Mouse (Mus musculus): ENCODE results near the gene 9130230L23Rik.

The 9130230L23Rik gene

GRCm38 (mm10) chr5:66004134-66004925 is at the start of gene 9130230L23Rik:
Gene 9130230L23Rik (minus strand): TSS chr5:66004285.
- no peak for DNase-seq

- no peak for DNase-seq
Measured at GRCm38 (mm10) chr5:66052777-66053548, 48.9 kb upstream of the 9130230L23Rik start.

DNA sequence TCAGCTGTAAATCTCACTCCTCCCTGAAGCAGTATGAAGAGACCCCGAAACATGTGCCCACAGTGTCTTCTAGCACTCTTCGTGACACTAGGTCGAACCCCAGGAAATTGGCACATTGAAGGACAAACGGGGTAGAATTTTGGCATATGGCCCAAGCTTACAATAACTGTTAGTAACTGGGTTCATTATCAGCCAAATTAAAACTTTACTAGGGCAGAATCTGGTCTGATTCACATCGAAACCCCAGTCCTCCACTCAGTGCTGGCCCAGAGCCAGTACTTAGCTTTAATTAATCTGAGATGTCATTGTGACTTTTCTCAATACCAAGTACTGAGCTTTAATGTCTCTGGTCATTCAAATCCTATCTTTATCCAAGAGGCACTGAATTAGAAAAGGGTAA is 46.8 kb upstream of the 9130230L23Rik start:
- no peak for DNase-seq

DNA sequence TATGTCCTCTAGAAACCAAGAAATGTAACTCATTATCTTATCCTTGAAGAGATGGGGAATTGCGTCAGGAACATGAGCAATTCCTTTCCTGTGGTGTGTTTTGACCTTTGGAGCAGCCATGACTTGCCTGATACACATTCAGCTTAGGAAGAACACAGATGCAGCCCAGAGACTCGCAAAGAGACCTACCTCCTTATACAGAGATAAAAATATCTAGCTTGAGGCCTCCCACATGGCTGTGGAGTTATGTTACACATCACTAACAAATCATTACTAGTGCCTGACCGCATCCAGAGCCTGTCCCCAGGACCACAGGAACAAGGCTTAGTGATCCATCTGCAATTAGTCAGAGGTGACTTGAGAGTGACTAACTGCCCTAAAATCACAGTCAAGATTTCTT is 42.3 kb upstream of the 9130230L23Rik start:
- DNase-seq: no peak

GRCm38 (mm10) chr5:66043897-66044296 is 39.8 kb upstream of the 9130230L23Rik start:
- no peak for DNase-seq

DNA sequence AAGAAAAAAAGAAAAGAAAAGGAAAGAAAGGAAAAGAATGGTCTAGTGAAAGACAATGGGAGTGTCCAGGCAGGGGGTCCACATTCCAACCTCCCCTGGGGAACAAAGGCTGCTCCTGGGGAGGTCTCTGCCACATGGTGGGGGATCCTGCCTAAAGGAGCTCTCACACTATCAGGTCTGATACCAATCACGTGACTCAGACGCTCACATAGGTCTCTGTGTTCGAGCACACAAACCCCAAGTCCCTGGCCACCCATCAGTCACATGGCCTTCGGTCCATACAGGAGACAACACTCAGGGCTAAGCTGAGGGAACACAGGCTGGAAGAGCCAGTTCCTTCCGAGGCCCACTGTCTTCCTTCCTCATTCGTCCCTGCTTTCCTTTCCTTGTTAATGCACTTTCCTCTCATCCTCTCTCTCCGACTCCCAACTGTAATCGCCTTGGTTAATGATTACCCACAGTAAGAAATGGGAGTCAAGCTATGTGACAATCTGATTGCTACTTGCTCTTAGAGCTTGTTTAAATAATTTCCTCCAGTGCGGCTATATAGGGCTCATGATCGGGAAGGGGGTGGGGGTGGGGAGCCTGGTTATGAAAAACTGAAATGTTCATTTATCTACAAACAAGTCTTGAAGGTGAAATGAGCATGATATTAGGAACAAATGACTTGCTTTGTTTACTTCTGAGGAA is 38.7 kb upstream of the 9130230L23Rik start:
- no peak for DNase-seq

DNA sequence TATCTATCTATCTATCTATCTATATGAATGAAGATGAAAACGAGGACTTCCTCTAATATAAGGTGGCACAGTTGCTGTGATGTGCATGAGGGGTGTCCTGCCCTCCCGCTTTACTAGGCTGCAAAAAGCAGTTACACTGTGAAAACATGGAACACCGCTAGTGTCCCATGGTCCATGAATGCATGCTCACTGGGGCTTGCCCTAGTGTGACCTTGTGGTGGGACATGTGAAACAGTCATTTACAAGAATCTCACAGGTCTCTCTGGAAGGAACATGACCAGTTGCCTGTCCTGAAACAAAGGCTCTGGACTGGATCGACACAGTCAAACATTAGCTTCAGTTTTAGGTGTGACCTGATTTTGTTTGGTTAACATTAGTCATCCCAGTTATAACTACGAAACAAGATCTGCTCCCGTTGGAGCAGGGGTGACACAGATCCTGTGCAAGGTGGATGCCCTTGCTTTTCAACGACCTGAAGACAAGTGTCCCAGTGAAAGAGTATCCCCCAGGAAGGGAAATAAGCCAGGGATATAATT is 36.7 kb upstream of the 9130230L23Rik start:
- DNase-seq: no peak

DNA sequence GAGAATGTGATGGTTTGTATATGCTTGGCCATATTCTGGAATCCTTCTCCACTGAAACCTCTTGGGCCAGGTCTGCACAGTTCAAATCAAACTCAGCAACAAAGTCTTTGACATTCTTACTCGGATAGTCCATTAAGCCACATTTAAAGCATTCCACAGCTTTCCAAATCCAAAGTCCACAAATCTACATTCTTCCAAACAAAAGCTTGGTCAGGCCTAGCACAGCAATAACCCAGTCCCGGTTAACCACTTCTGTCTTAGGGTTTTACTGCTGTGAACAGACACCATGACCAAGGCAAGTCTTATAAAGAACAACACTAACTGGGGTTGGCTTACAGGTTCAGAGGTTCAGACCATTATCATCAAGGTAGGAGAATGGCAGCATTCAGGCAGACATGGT is 35.7 kb upstream of the 9130230L23Rik start:
- no peak for DNase-seq

- DNase-seq: no peak
Measured at GRCm38 (mm10) chr5:66037066-66037465, 33.0 kb upstream of the 9130230L23Rik start.

GRCm38 (mm10) chr5:66036440-66037054 is 32.5 kb upstream of the 9130230L23Rik start:
- DNase-seq: no peak

DNA sequence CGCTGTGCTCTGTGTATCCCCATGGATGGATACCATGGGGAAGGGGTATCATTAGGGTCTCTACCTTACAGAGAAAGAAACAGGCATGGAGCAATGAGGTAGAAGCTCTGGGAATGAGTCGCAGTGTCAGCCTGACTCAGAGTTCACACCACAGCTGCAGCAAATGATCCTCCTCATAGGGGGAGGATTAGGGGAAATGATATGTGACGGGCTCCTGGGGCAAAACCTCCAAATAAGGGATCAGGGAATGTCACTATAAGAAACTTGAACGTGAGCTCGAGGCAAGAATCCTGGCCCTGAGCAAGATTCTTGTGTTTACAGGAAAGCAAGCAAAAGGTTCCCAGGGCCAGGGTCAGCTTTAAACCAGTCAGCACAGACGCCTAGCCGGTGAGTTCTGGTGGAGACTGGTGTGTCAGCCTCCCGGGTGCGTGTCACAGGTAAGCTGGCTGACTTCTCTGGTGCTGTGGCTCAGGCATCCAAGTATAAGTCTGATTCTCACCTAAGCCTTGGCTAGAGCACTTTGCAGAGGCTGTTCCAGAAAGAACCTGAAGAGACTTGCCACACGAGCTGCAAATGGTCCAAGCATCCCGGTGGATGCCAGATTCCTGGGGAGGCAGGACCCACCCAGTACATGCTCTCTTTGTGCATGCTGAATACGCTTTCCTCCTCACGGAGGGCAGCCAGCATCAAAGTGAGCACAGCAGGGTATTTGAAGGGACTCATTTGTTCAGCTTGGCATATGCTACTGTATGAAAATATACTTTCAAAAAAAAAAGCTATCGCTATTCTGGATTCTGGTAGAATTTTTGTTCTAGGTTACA is 30.5 kb upstream of the 9130230L23Rik start:
- no peak for DNase-seq

DNA sequence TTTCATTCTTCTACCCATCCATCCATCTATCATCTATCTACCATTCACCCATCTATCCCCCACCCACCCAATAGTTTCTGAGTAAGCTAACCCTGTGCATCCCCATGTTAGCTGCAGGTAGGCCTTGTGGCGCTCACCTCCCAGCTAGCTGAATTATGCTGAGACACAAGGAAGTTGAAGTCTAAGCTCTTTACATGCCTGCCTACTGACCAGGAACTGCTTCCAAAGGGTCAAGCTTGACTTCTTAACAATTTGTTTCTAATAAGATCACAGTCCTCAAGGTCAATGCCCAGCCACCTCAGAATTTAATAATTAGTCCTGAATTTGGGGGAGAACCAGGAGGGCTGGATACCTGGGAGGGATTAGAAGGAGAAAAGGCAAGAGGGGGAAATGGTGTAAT is 28.7 kb upstream of the 9130230L23Rik start:
- no peak for DNase-seq

GRCm38 (mm10) chr5:66031699-66032098 is 27.6 kb upstream of the 9130230L23Rik start:
- DNase-seq: no peak

DNA sequence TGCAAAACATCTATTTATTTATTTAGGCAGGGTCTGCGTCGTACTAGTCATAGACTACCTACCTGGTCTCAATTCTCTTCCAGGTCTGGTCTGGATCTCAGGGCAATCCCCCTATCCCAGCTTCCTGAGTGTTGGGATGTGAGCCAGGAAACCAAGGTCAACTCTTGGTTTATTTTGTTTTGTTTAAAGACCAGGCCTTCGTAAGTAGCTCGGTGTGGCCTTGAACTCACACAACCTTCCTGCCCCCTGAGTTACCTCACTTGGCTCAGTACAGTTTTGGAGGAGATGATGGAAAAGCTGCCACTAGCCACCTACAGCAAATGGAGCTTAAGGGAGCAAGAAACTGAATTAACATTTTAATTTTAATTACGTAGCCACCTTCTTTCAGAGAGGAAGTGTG is 24.1 kb upstream of the 9130230L23Rik start:
- no peak for DNase-seq

DNA sequence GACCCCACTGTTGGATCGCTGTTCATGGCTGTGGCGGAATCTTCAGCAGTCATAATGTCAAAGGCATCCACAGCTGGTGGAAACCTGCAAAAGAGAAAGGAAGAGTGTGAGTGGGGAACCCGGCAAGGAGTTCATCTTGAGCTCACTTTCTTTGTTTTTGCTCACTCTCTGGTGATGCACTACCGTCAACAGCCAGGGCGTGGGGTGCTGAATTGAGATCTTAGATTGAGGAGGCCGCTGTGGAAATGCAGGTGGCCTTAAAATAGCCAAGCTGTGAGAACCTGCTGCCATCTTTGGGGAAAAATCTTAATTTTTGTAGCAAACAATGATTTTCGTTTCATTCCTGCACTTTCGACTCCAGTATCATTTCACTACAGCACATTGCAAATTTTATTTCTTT is 23.1 kb upstream of the 9130230L23Rik start:
- DNase-seq: no peak

DNA sequence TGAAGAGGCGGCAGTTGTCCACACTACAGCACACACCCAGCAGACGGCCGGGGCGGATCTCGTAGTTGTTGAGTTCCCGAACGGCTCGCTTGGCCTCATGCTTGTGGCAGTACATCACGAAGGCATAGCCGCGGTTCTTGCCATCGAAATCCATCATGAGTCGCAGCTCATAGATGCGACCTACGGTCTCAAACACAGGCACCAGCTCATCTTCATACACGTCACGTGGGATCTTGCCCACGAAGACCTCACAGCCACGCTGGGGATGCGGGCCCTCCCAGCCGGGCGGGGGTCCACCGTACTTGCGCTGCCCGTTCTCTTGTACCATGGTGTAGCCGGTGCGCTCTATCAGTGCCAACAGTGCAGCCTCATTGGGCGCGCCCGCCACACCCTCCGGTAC is 22.7 kb upstream of the 9130230L23Rik start:
- DNase-seq: no peak

DNA sequence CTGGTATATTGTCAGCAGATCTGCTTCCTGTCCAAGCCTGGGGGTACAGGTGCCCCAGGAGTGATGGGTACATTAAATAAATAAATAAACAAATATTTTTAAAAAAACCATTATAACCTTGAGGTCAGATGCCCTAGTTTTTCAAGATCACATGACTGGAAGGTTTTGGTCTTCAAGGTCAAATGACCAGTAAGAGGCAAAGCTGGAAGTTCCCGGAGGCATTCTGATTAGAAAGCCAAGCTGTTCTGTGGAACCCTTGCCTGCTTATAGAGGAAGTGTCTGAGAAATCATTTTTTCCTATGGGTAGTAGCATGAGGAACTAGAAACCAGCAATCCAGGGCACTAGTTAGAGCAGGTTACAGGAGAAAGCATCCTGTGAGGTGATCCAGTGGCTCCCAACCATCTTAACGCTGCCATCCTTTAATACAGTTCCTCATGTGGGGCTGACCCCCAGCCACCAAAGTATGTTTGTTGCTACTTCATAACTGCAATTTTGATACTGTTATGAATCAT is 11.4 kb upstream of the 9130230L23Rik start:
- DNase-seq: no peak

DNA sequence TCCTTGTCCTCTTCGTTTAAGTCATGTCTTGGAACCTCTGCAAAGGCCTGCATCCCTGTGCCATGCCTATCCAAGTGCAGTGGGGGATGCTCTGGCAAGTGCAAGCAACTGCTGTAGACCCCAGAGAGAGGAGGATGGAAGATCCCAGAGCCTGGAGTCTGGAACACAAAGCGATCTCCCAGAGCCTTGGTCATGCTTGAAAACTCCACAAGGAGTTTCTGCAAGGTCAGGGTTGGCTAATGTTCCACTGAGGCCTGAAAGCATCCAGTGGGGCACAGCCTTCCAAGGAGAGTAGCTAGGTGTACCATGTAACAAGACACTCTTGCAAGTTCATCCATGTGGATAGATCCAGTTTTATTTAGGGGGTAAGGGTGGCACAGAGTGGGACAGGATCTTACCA is 10.4 kb upstream of the 9130230L23Rik start:
- DNase-seq: no peak

- DNase-seq: no peak
Measured at GRCm38 (mm10) chr5:66013999-66014398, 9.9 kb upstream of the 9130230L23Rik start.

DNA sequence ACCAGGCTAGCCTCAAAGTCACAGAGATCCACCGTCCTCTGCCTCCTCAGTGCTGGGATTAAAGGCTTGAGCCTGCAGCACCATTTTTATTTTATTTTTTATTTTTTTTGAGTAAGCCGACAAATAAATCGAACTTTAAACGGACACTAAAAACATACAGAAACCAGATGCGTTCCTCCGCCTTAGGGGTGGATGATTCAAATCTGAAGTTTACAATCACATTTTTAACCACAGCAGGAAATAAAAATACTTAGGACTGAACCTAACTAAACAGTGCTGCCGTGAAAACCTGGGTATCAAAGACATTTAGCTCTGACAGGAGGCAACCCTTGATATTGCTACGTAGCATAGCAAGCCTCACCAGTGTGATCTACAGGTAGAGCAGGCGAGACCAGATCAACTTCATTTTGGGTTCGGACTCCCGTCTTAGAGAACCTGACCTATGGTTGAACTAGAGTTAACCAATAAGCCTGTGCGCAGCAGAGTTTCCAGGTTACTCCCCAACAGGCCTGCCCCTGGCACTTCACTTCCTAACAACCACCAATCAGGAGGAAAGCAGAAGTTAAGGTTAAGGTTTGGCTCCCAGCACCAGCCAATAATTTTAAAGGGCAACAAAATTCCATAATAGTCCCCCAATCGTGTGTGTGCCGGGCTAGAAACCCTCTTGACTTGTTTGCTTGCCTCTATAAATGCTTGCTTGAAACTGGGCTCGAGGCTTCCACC is 4.3 kb upstream of the 9130230L23Rik start:
- no peak for DNase-seq

GRCm38 (mm10) chr5:66005041-66005678 is 1.1 kb upstream of the 9130230L23Rik start:
- no peak for DNase-seq
